Mouse (Mus musculus): ENCODE results near the gene Tut1. TPM values are rescaled to one million over a fixed set of nuclear protein-coding genes. Genes with fewer than 3 reads are reported as not detected.

The Tut1 gene
- polyA plus RNA-seq, 1 experiment from 2014 or later, result 38.1 TPM

DNA sequence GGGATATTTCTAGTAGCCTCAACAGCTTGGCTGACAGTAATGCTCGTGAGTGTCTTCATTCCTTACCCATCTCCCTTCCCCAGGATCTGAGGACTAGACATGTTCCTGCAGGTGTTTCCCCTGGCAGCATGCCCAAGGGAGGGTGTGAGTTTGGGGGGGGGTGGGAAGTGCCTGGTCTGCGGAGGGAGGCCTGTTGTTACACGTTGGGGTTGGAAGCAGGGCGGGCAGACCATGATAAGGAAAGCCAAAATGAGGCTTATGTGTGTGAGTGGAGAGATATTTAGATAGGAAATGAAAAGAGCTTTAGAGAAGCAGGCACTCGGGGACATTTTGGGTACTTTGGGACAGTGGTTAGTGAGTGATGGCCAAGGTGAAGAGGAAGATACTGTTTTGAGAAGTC is 9.6 kb upstream of the Tut1 start:
- H3K9ac ChIP-seq, result no peak overlapping the region; the same call in 1 of the 2 replicates
- no peaks in the 10 kb centered on the region for H3K9me3 ChIP-seq
- peaks cover 30% of the 10 kb centered on the region for H3K4me1 ChIP-seq
- WGBS, result 55% methylated on average over 5 of the region's 5 CpGs
- no peak for ATAC-seq (ENCODE audit: insufficient number of reproducible peaks, insufficient read depth, low FRiP score, low TSS enrichment)
- peak overlapping the region; percentile 12; the same call in 1 of the 2 replicates for H3K4me3 ChIP-seq
- no peaks in the 10 kb centered on the region for H3K27me3 ChIP-seq
- H3K4me2 ChIP-seq (replicated peaks), result peak overlapping the region; percentile 72
- no peak overlapping the region for H3K27ac ChIP-seq
- H3K36me3 ChIP-seq, result peaks cover 64% of the 10 kb centered on the region

GRCm38 (mm10) chr19:8944750-8945149 is 8.9 kb upstream of the Tut1 start:
- H3K4me1 ChIP-seq, result peaks cover 30% of the 10 kb centered on the region
- ATAC-seq (ENCODE audit: insufficient number of reproducible peaks, insufficient read depth, low FRiP score, low TSS enrichment), result no peak
- H3K4me3 ChIP-seq, result peak overlapping the region; percentile 24
- H3K36me3 ChIP-seq, result peaks cover 64% of the 10 kb centered on the region
- H3K27me3 ChIP-seq, result no peaks in the 10 kb centered on the region
- H3K9ac ChIP-seq, result peak overlapping the region; percentile 36; the same call in 1 of the 2 replicates
- H3K9me3 ChIP-seq, result no peaks in the 10 kb centered on the region
- 35% methylated on average over 5 of the region's 5 CpGs for WGBS
- 0 out of 2 replicates have a peak overlapping the region, but pooled peaks have one; percentile 7 for H3K27ac ChIP-seq
- peak overlapping the region; percentile 72 for H3K4me2 ChIP-seq (replicated peaks)

GRCm38 (mm10) chr19:8945251-8945650 is 8.4 kb upstream of the Tut1 start:
- H3K4me1 ChIP-seq, result peaks cover 30% of the 10 kb centered on the region
- peak overlapping the region; percentile 72 for H3K4me2 ChIP-seq (replicated peaks)
- peaks cover 66% of the 10 kb centered on the region for H3K36me3 ChIP-seq
- H3K27me3 ChIP-seq, result no peaks in the 10 kb centered on the region
- ATAC-seq (ENCODE audit: insufficient number of reproducible peaks, insufficient read depth, low FRiP score, low TSS enrichment), result no peak
- H3K9ac ChIP-seq, result peak overlapping the region; percentile 36; the same call in 1 of the 2 replicates
- 86% methylated on average over 6 of the region's 6 CpGs for WGBS
- H3K27ac ChIP-seq, result 0 out of 2 replicates have a peak overlapping the region, but pooled peaks have one; percentile 7
- no peaks in the 10 kb centered on the region for H3K9me3 ChIP-seq
- H3K4me3 ChIP-seq, result peak overlapping the region; percentile 24

DNA sequence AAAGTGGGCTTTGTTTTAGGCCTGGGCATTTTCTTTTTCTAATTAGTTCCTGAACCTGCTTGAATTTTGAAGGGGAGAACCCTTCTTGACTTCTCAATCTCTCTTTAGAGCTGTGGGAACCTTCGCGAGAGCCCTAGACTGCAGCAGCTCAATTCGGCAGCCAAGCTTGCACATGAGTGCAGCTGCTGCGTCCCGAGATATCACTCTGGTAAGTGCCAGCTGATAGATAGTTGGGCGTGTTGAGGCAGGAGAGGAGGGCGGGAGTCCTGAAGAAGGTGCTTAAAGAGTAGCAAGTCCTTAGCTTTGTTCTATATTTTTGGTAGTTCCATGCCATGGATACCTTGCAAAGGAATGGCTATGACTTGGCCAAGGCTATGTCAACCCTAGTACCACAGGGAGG is 6.7 kb upstream of the Tut1 start:
- WGBS, result 91% methylated on average over 7 of the region's 7 CpGs
- no peaks in the 10 kb centered on the region for H3K9me3 ChIP-seq
- peaks cover 79% of the 10 kb centered on the region for H3K36me3 ChIP-seq

DNA sequence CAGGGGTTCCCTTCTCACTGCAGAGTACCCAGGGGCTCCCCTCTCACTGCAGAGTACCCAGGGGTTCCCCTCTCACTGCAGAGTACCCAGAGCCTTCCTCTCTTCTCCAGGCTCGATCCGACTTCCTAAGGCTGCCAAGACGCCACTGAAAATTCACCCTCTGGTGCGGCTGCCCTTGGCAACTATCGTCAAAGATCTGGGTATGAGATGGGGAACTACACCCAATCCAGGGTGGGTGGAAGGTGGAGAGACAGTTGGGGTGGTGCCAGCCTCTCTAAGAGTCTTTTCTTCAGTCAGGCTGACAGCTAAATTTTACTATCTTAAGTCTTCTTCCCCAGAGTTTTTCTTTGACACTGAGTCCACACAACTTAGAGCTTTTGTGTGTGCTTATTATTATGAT is 3.5 kb upstream of the Tut1 start:
- Histone ChIP-seq H3K4me3 (no peak overlapping the region), H3K36me3 (peaks cover 75% of the 10 kb centered on the region), H3K27me3 (no peaks in the 10 kb centered on the region), H3K4me1 (peaks cover 21% of the 10 kb centered on the region), H3K9ac (no peak overlapping the region), H3K9me3 (no peaks in the 10 kb centered on the region), H3K4me2 (replicated peaks) (no peak overlapping the region), H3K27ac (no peak overlapping the region)
- WGBS, result 96% methylated on average over 5 of the region's 5 CpGs
- no peak for ATAC-seq (ENCODE audit: insufficient number of reproducible peaks, insufficient read depth, low FRiP score, low TSS enrichment)

More for the DNA sequence above, 6.7 kb upstream of the Tut1 start:
- peaks cover 20% of the 10 kb centered on the region for H3K4me1 ChIP-seq
- H3K9ac ChIP-seq, result no peak overlapping the region
- no peak overlapping the region for H3K4me2 ChIP-seq (replicated peaks)
- no peak overlapping the region for H3K27ac ChIP-seq
- no peak overlapping the region for H3K4me3 ChIP-seq
- H3K27me3 ChIP-seq, result no peaks in the 10 kb centered on the region
- no peak for ATAC-seq (ENCODE audit: insufficient number of reproducible peaks, insufficient read depth, low FRiP score, low TSS enrichment)

GRCm38 (mm10) chr19:8952241-8952640 is 1.4 kb upstream of the Tut1 start:
- Histone ChIP-seq H3K4me1 (peaks cover 21% of the 10 kb centered on the region), H3K36me3 (peaks cover 71% of the 10 kb centered on the region), H3K9ac (no peak overlapping the region; the same call in 1 of the 2 replicates), H3K4me2 (replicated peaks) (peak overlapping the region; percentile 83; the same call in 1 of the 2 replicates), H3K27me3 (no peaks in the 10 kb centered on the region), H3K27ac (peak overlapping the region; percentile 36; the same call in 1 of the 2 replicates), H3K9me3 (no peaks in the 10 kb centered on the region), H3K4me3 (no peak overlapping the region)
- ATAC-seq (ENCODE audit: insufficient number of reproducible peaks, insufficient read depth, low FRiP score, low TSS enrichment), result no peak
- 93% methylated on average over 9 of the region's 9 CpGs for WGBS

GRCm38 (mm10) chr19:8954171-8954570 is 524 bp downstream of the Tut1 start:
- peak overlapping the region; percentile 83 for H3K4me2 ChIP-seq (replicated peaks)
- no peaks in the 10 kb centered on the region for H3K27me3 ChIP-seq
- peaks cover 21% of the 10 kb centered on the region for H3K4me1 ChIP-seq
- peak overlapping the region; percentile 73 for H3K27ac ChIP-seq
- no peak for ATAC-seq (ENCODE audit: insufficient number of reproducible peaks, insufficient read depth, low FRiP score, low TSS enrichment)
- 9% methylated on average over 9 of the region's 9 CpGs for WGBS
- H3K36me3 ChIP-seq, result peaks cover 58% of the 10 kb centered on the region
- peak overlapping the region; percentile 77 for H3K4me3 ChIP-seq
- peak overlapping the region; percentile 78 for H3K9ac ChIP-seq
- H3K9me3 ChIP-seq, result no peaks in the 10 kb centered on the region

DNA sequence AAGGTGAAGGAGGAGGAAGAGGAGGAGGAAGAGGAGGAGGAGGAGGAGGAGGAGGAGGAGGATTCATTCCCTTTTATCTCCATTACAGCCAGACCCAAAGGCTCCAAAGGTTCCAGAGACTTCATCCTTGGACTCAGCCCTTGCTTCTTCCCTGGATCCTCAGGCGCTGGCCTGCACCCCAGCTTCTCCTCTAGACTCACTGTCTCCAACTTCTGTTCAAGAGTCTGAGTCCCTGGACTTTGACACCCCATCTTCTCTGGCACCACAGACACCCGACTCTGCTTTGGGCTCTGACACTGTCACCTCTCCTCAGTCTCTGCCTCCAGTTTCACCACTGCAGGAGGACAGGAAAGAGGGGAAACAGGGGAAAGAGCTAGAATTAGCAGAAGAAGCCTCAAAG is 8.6 kb downstream of the Tut1 start:
- Histone ChIP-seq H3K4me2 (replicated peaks) (no peak overlapping the region), H3K27me3 (no peaks in the 10 kb centered on the region), H3K4me1 (peaks cover 14% of the 10 kb centered on the region), H3K9me3 (no peaks in the 10 kb centered on the region), H3K36me3 (peaks cover 70% of the 10 kb centered on the region), H3K27ac (no peak overlapping the region), H3K4me3 (no peak overlapping the region), H3K9ac (no peak overlapping the region)
- 83% methylated on average over 2 of the region's 2 CpGs for WGBS
- no peak for ATAC-seq (ENCODE audit: insufficient number of reproducible peaks, insufficient read depth, low FRiP score, low TSS enrichment)

GRCm38 (mm10) chr19:8965075-8965474 is 11.4 kb downstream of the Tut1 start:
- no peaks in the 10 kb centered on the region for H3K9me3 ChIP-seq
- H3K4me2 ChIP-seq (replicated peaks), result no peak overlapping the region
- 89% methylated on average over 11 of the region's 11 CpGs for WGBS
- H3K27me3 ChIP-seq, result no peaks in the 10 kb centered on the region
- 0 out of 2 replicates have a peak overlapping the region, but pooled peaks have one; percentile 94 for H3K27ac ChIP-seq
- ATAC-seq (ENCODE audit: insufficient number of reproducible peaks, insufficient read depth, low FRiP score, low TSS enrichment), result no peak
- H3K4me1 ChIP-seq, result peaks cover 20% of the 10 kb centered on the region
- peaks cover 69% of the 10 kb centered on the region for H3K36me3 ChIP-seq
- H3K9ac ChIP-seq, result peak overlapping the region; percentile 64; the same call in 1 of the 2 replicates
- peak overlapping the region; percentile 73; the same call in 1 of the 2 replicates for H3K4me3 ChIP-seq

- Histone ChIP-seq H3K27me3 (no peaks in the 10 kb centered on the region), H3K36me3 (peaks cover 69% of the 10 kb centered on the region), H3K9me3 (no peaks in the 10 kb centered on the region), H3K4me1 (peaks cover 20% of the 10 kb centered on the region), H3K4me2 (replicated peaks) (peak overlapping the region; percentile 84), H3K27ac (peak overlapping the region; percentile 94), H3K4me3 (peak overlapping the region; percentile 73), H3K9ac (peak overlapping the region; percentile 64)
- 78% methylated on average over 8 of the region's 8 CpGs for WGBS
- ATAC-seq (ENCODE audit: insufficient number of reproducible peaks, insufficient read depth, low FRiP score, low TSS enrichment), result no peak
These were observed 12.1 kb downstream of the Tut1 start for GRCm38 (mm10) chr19:8965771-8966170.

DNA sequence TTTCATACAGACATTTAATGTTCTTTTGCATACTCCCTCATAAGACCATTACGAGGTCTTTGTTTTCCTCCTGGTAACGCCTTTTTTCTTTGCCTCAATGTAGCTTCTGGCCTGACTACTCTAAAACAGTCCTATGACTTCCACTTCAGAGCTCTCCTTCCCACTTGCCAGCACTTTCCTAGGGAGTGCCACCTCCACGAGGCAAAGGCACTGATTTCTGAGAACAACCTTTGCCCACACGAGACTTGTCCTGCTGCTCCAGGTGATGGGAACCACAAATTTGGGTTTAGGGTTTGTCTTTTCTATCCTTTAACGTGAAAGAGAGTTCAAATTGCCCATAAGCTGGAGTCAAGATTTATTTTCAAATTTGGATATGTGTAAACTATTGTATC is 12.5 kb downstream of the Tut1 start:
- Histone ChIP-seq H3K27me3 (no peaks in the 10 kb centered on the region), H3K4me2 (replicated peaks) (peak overlapping the region; percentile 84), H3K9me3 (no peaks in the 10 kb centered on the region), H3K4me1 (peaks cover 20% of the 10 kb centered on the region), H3K36me3 (peaks cover 72% of the 10 kb centered on the region), H3K27ac (peak overlapping the region; percentile 94), H3K9ac (peak overlapping the region; percentile 64), H3K4me3 (peak overlapping the region; percentile 73)
- WGBS, result 39% methylated on average over 5 of the region's 5 CpGs
- no peak for ATAC-seq (ENCODE audit: insufficient number of reproducible peaks, insufficient read depth, low FRiP score, low TSS enrichment)

- Histone ChIP-seq H3K4me2 (replicated peaks) (peak within 1 kb of the TSS; percentile 84), H3K9ac (peak within 1 kb of the TSS; percentile 94), H3K27ac (peak within 1 kb of the TSS; percentile 94), H3K9me3 (no peaks in the 10 kb centered on the region), H3K36me3 (peaks cover 73% of the 10 kb centered on the region), H3K27me3 (no peaks in the 10 kb centered on the region), H3K4me1 (peaks cover 20% of the 10 kb centered on the region), H3K4me3 (peak within 1 kb of the TSS; percentile 73)
- peak; percentile 99 for ATAC-seq (ENCODE audit: insufficient number of reproducible peaks, insufficient read depth, low FRiP score, low TSS enrichment)
- WGBS, result 1% methylated on average over 52 of the region's 52 CpGs
These were observed 13.1 kb downstream of the Tut1 start, which contains the start of gene Eef1g for GRCm38 (mm10) chr19:8966590-8967372. Gene Eef1g, plus strand, starts transcription at chr19:8967041.
